In the genomic region with DNA sequence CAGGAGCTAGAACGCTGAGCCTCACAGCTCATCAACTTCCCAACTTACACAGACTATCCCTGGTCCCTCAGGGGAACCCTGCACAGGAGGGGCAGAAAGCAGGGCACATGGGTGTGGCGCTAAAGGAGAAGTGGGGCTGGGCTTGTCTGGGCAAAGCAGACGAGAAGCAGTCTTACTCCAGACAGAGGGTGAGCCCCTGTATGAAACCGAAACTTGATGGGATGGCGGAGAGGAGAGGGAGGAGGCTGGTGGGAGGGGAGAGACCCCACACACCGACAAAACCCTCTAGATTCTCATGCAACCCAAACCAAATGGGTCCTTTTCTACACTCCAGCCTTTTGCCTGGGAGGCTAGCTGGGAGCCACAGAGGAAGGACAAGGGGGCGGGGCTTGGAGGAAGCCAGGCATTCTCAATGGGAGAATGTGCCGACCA, we compare ENCODE assay signal across 8 mouse cellular contexts. TPM values are rescaled to one million over a fixed set of nuclear protein-coding genes. Genes with fewer than 3 reads are reported as not detected.
DNase-seq lines count a peak whose midpoint lies in the region; ATAC-seq lines count a peak whose summit lies in the region.

No protein-coding gene starts in this region.

- 22% methylated on average over 8 of the region's 8 CpGs for WGBS in forebrain, embryonic 12.5 days
- 19% methylated on average over 8 of the region's 8 CpGs for WGBS in intestine, embryonic 14.5 days

- peaks cover 41% of the 10 kb centered on the region for H3K4me1 ChIP-seq in forebrain, embryonic 12.5 days
- peaks cover 43% of the 10 kb centered on the region for H3K4me1 ChIP-seq in intestine, embryonic 14.5 days (replicated peaks; ENCODE audit: control insufficient read depth, insufficient read depth, low read length)

- H3K27me3 ChIP-seq in forebrain, embryonic 12.5 days: peaks cover 10% of the 10 kb centered on the region; the same call in 1 of the 2 replicates
- no peaks in the 10 kb centered on the region for H3K27me3 ChIP-seq in intestine, embryonic 14.5 days (replicated peaks; ENCODE audit: control insufficient read depth, insufficient read depth, low read length)

- ATAC-seq in forebrain, embryonic 12.5 days (ENCODE audit: low FRiP score): no peak
- ATAC-seq in intestine, embryonic 14.5 days (replicated peaks; ENCODE audit: low FRiP score, low TSS enrichment, low read depth): no peak
- no peak for ATAC-seq in frontal cortex, adult (ENCODE audit: low TSS enrichment)

- H3K4me3 ChIP-seq in forebrain, embryonic 12.5 days (replicated peaks): no peak overlapping the region
- peak overlapping the region; percentile 6; the same call in 1 of the 2 replicates for H3K4me3 ChIP-seq in intestine, embryonic 14.5 days (ENCODE audit: low read depth, low read length)

- H3K4me2 ChIP-seq in forebrain, embryonic 12.5 days: 0 out of 2 replicates have a peak overlapping the region, but pooled peaks have one; percentile 13
- peak overlapping the region; percentile 47 for H3K4me2 ChIP-seq in intestine, embryonic 14.5 days (ENCODE audit: low read length)

- H3K9me3 ChIP-seq in forebrain, embryonic 12.5 days: no peaks in the 10 kb centered on the region
- no peaks in the 10 kb centered on the region for H3K9me3 ChIP-seq in intestine, embryonic 14.5 days (ENCODE audit: control insufficient read depth, low read length)

- no peak overlapping the region for H3K9ac ChIP-seq in forebrain, embryonic 12.5 days
- no peak overlapping the region for H3K9ac ChIP-seq in intestine, embryonic 14.5 days (ENCODE audit: low read length)

- no peaks in the 10 kb centered on the region for H3K36me3 ChIP-seq in forebrain, embryonic 12.5 days (replicated peaks)
- no peaks in the 10 kb centered on the region for H3K36me3 ChIP-seq in intestine, embryonic 14.5 days (ENCODE audit: control insufficient read depth, insufficient read depth, low read length)

- peak; percentile 58 for DNase-seq in testis, postnatal 10 days (ENCODE audit: low spot score)
- DNase-seq in testis, postnatal 14 days (ENCODE audit: low spot score): no peak
- no peak for DNase-seq in intestine, embryonic 14.5 days (ENCODE audit: low spot score)
- peak; percentile 52 for DNase-seq in lung, postnatal 10 days
- no peak for DNase-seq in layer of hippocampus, adult 18-20 months (ENCODE audit: low spot score in 2 of 2)
- DNase-seq in urinary bladder, adult 2 months (ENCODE audit: low spot score): no peak

- H3K27ac ChIP-seq in forebrain, embryonic 12.5 days: no peak overlapping the region
- no peak overlapping the region for H3K27ac ChIP-seq in intestine, embryonic 14.5 days (ENCODE audit: low read depth)

RNA-seq across cellular contexts. Expression of a gene that starts 28.3 kb away (rescaled TPM):
- 1.9 and 2.8 TPM in 2 replicates for polyA plus RNA-seq in forebrain, embryonic 12.5 days (2016; fragmentation: Nextera tagmentation; extraction: Ambion mirVana)
- polyA plus RNA-seq in intestine, embryonic 14.5 days (2014; fragmentation: Nextera tagmentation; extraction: Ambion mirVana): 7.1 and 9.2 TPM in 2 replicates
- under 1 TPM; 0.48 to 0.79 TPM for total RNA-seq in layer of hippocampus, adult 18-20 months (2021)
- 63.4 and 78.8 TPM in 2 replicates for polyA plus RNA-seq in urinary bladder, adult 2 months (2012; rRNA removed)

RNA-seq across cellular contexts. Expression of a gene that starts 50.3 kb away (rescaled TPM):
- 2.1 and 4.3 TPM in 2 replicates for polyA plus RNA-seq in forebrain, embryonic 12.5 days (2016; fragmentation: Nextera tagmentation; extraction: Ambion mirVana)
- polyA plus RNA-seq in intestine, embryonic 14.5 days (2014; fragmentation: Nextera tagmentation; extraction: Ambion mirVana): 4.3 and 6.7 TPM in 2 replicates
- 10 to 100 TPM; 87.9 to 89.0 TPM for total RNA-seq in layer of hippocampus, adult 18-20 months (2021)
- 26.9 and 40.9 TPM in 2 replicates for polyA plus RNA-seq in urinary bladder, adult 2 months (2012; rRNA removed)

RNA-seq across cellular contexts. Expression of a gene that starts 50.5 kb away (rescaled TPM):
- polyA plus RNA-seq in forebrain, embryonic 12.5 days (2016; fragmentation: Nextera tagmentation; extraction: Ambion mirVana): 0.19 and 0.36 TPM in 2 replicates
- polyA plus RNA-seq in intestine, embryonic 14.5 days (2014; fragmentation: Nextera tagmentation; extraction: Ambion mirVana): 0.19 and 0.42 TPM in 2 replicates
- total RNA-seq in layer of hippocampus, adult 18-20 months (2021): 1 to 10 TPM; 1.7 to 3.5 TPM
- polyA plus RNA-seq in urinary bladder, adult 2 months (2012; rRNA removed): 1.3 and 1.4 TPM in 2 replicates

Comparison
In these comparisons a context has a peak if more than half of its experiments do, and no peak if none do; other contexts are left out.
1. DNase-seq: peak in testis, postnatal 10 days (single experiment) and lung, postnatal 10 days (single experiment); none in testis, postnatal 14 days (single experiment), intestine, embryonic 14.5 days (single experiment), layer of hippocampus, adult 18-20 months (0 of 2) and urinary bladder, adult 2 months (single experiment).